Mouse (Mus musculus) thymus, adult 2 months (tissue): ENCODE measurements around the gene Plxdc1. TPM values are rescaled to one million over a fixed set of nuclear protein-coding genes. Genes with fewer than 3 reads are reported as not detected.
A peak's percentile ranks its signal among the peaks of the same experiment; 100 is the strongest.

Experiments
- DNase-seq: peaks from one replicate; pipeline ENCODE4 v3.0.0; 2021
- H3K27ac ChIP-seq: fragments of 200-500 bp; 2 replicates; pipeline ENCODE4 v1.5.1; 2012; ENCODE audit warnings: low read length, control low read depth; ENCODE audit not compliant: control insufficient read depth, insufficient read depth
- H3K27me3 ChIP-seq: fragments of 200-500 bp; 2 replicates; pipeline ENCODE4 v1.6.1; 2012; ENCODE audit warnings: mild to moderate bottlenecking, low read length, moderate library complexity, mixed read lengths; ENCODE audit not compliant: control insufficient read depth, insufficient read depth
- H3K36me3 ChIP-seq: fragments of 200-500 bp; 2 replicates; pipeline ENCODE4 v1.6.1; 2012; ENCODE audit warnings: mild to moderate bottlenecking, low read length, moderate library complexity; ENCODE audit not compliant: control insufficient read depth, insufficient read depth
- H3K4me1 ChIP-seq: fragments of 200-500 bp; replicated peaks from 2 replicates; pipeline ENCODE4 v1.6.1; 2012; ENCODE audit warnings: low read length; ENCODE audit not compliant: control insufficient read depth, insufficient read depth
- H3K4me3 ChIP-seq: fragments of 200-500 bp; 2 replicates; pipeline ENCODE4 v1.5.1; 2012; ENCODE audit warnings: mild to moderate bottlenecking, low read length, control low read depth, moderate library complexity; ENCODE audit not compliant: control insufficient read depth, insufficient read depth
- CTCF ChIP-seq: fragments of 200-500 bp; IDR thresholded peaks from 2 replicates; pipeline ENCODE4 v1.5.1; 2012; ENCODE audit warnings: mild to moderate bottlenecking, control low read depth, low read length, moderate library complexity, borderline replicate concordance; ENCODE audit not compliant: control insufficient read depth, poor library complexity, insufficient read depth; ENCODE audit errors: extremely low read depth
- POLR2A ChIP-seq: fragments of 200-500 bp; IDR thresholded peaks from 2 replicates; pipeline ENCODE4 v1.6.1; 2012; ENCODE audit warnings: mild to moderate bottlenecking, low read length, control low read depth, moderate library complexity; ENCODE audit not compliant: control insufficient read depth, poor library complexity, insufficient read depth; ENCODE audit errors: extremely low read depth
- WGBS: fragments of 180-500 bp; shearing (Covaris S2); methylation state at CpG from one replicate; pipeline ENCODE4 v1.1.7; 2018; 5-methylcytosine and 5-hydroxymethylcytosine counted together
- polyA plus RNA-seq: library from polyadenylated mRNA; depleted of rRNA; stranded (reverse); fragments of >200 nt; gene quantifications from 2 replicates; pipeline ENCODE4 v1.2.3, GENCODE M21; 2012

Plxdc1 gene
- polyA plus RNA-seq, 1 experiment, result 77.5 TPM

GRCm38 (mm10) chr11:98000378-98001140 lies 14.3 kb upstream of the Plxdc1 start:
- H3K4me1 ChIP-seq, result peaks cover 67% of the 10 kb centered on the region

GRCm38 (mm10) chr11:97999748-98000147 lies 13.5 kb upstream of the Plxdc1 start:
- WGBS, result 17% methylated on average over 5 of the region's 5 CpGs
- Histone ChIP-seq H3K4me1 (peaks cover 67% of the 10 kb centered on the region), H3K27ac (peak overlapping the region; percentile 99)

More at GRCm38 (mm10) chr11:98000378-98001140, 14.3 kb upstream of the Plxdc1 start:
- H3K27me3 ChIP-seq, result no peaks in the 10 kb centered on the region
- H3K36me3 ChIP-seq, result no peaks in the 10 kb centered on the region
- 6% methylated on average over 7 of the region's 7 CpGs for WGBS
- TF ChIP-seq POLR2A, result peak; percentile 67; the same call in 1 of the 2 replicates
- no peak for TF ChIP-seq CTCF
- peak; percentile 90 for DNase-seq
- no peak overlapping the region; the same call in 1 of the 2 replicates for H3K4me3 ChIP-seq
- peak overlapping the region; percentile 99 for H3K27ac ChIP-seq

GRCm38 (mm10) chr11:97998898-97999608 lies 12.8 kb upstream of the Plxdc1 start:
- Histone ChIP-seq H3K4me3 (no peak overlapping the region), H3K36me3 (no peaks in the 10 kb centered on the region), H3K4me1 (peaks cover 69% of the 10 kb centered on the region), H3K27me3 (no peaks in the 10 kb centered on the region), H3K27ac (peak overlapping the region; percentile 99)
- WGBS, result 9% methylated on average over 7 of the region's 7 CpGs
- DNase-seq, result peak; percentile 73
- no peak for TF ChIP-seq CTCF
- TF ChIP-seq POLR2A, result 0 out of 2 replicates have a peak, but pooled peaks have one; percentile 43

More at GRCm38 (mm10) chr11:97999748-98000147, 13.5 kb upstream of the Plxdc1 start:
- TF ChIP-seq POLR2A (no peak), CTCF (no peak)
- Histone ChIP-seq H3K27me3 (no peaks in the 10 kb centered on the region), H3K4me3 (peak overlapping the region; percentile 4; the same call in 1 of the 2 replicates), H3K36me3 (no peaks in the 10 kb centered on the region)
- DNase-seq, result no peak

- WGBS, result 50% methylated on average over 11 of the region's 11 CpGs
- Histone ChIP-seq H3K27ac (peak overlapping the region; percentile 99), H3K27me3 (no peaks in the 10 kb centered on the region), H3K36me3 (peaks cover 3% of the 10 kb centered on the region; the same call in 1 of the 2 replicates), H3K4me3 (peak overlapping the region; percentile 6; the same call in 1 of the 2 replicates), H3K4me1 (peaks cover 67% of the 10 kb centered on the region)
- TF ChIP-seq CTCF, result no peak
- TF ChIP-seq POLR2A, result no peak
- DNase-seq, result no peak
Measured at GRCm38 (mm10) chr11:97998074-97998793, 12.0 kb upstream of the Plxdc1 start.

GRCm38 (mm10) chr11:97997387-97997960 lies 11.2 kb upstream of the Plxdc1 start:
- TF ChIP-seq CTCF (no peak), POLR2A (no peak)
- Histone ChIP-seq H3K27ac (peak overlapping the region; percentile 99), H3K4me3 (peak overlapping the region; percentile 6; the same call in 1 of the 2 replicates), H3K4me1 (peaks cover 66% of the 10 kb centered on the region), H3K36me3 (peaks cover 8% of the 10 kb centered on the region; the same call in 1 of the 2 replicates), H3K27me3 (no peaks in the 10 kb centered on the region)
- 70% methylated on average over 8 of the region's 8 CpGs for WGBS
- no peak for DNase-seq

GRCm38 (mm10) chr11:97996691-97997090 lies 10.4 kb upstream of the Plxdc1 start:
- no peak for DNase-seq
- 70% methylated on average over 1 of the region's 1 CpGs for WGBS
- TF ChIP-seq CTCF (no peak), POLR2A (no peak)
- Histone ChIP-seq H3K4me3 (no peak overlapping the region), H3K27ac (peak overlapping the region; percentile 99), H3K27me3 (no peaks in the 10 kb centered on the region), H3K4me1 (peaks cover 61% of the 10 kb centered on the region), H3K36me3 (peaks cover 15% of the 10 kb centered on the region; the same call in 1 of the 2 replicates)
